Comparison of ENCODE assay signal across 11 mouse cellular contexts in genomic region chr11:77885246-77885575, GRCm38 (mm10). TPM values are rescaled to one million over a fixed set of nuclear protein-coding genes. Genes with fewer than 3 reads are reported as not detected.
A peak's percentile ranks its signal among the peaks of the same experiment; 100 is the strongest.
DNase-seq lines count a peak whose midpoint lies in the region; ATAC-seq lines count a peak whose summit lies in the region.
"Had no signal": no experiment of that assay in that cellular context is flagged by ENCODE, and none has a peak within 500 bp of the region (broad histone marks: within the 10 kb centered on the region; RNA-seq: fewer than 3 reads in every experiment).

No protein-coding gene starts in this region.

- peak overlapping the region; percentile 5 for H3K4me2 ChIP-seq in heart, embryonic 16.5 days (ENCODE audit: low read depth, low read length)
- peak overlapping the region; percentile 16 for H3K4me2 ChIP-seq in hindbrain, embryonic 12.5 days (replicated peaks)

- peaks cover 29% of the 10 kb centered on the region for H3K4me1 ChIP-seq in heart, embryonic 16.5 days (ENCODE audit: control insufficient read depth, insufficient read depth, low read length)
- H3K4me1 ChIP-seq in hindbrain, embryonic 12.5 days, result peaks cover 46% of the 10 kb centered on the region

- 47% methylated on average over 8 of the region's 8 CpGs for WGBS in heart, embryonic 16.5 days
- 32% methylated on average over 8 of the region's 8 CpGs for WGBS in hindbrain, embryonic 12.5 days

- H3K27me3 ChIP-seq in heart, embryonic 16.5 days (ENCODE audit: control insufficient read depth, insufficient read depth, low read length), result no peaks in the 10 kb centered on the region
- peaks cover 30% of the 10 kb centered on the region for H3K27me3 ChIP-seq in hindbrain, embryonic 12.5 days
- H3K27me3 ChIP-seq: CH12.LX had no signal

- H3K36me3 ChIP-seq in heart, embryonic 16.5 days (ENCODE audit: control insufficient read depth, insufficient read depth), result no peaks in the 10 kb centered on the region
- H3K36me3 ChIP-seq in hindbrain, embryonic 12.5 days, result no peaks in the 10 kb centered on the region

- H3K4me3 ChIP-seq in heart, embryonic 16.5 days (ENCODE audit: low read length), result no peak overlapping the region
- no peak overlapping the region for H3K4me3 ChIP-seq in hindbrain, embryonic 12.5 days
- H3K4me3 ChIP-seq: erythroblast, embryonic 14.5 days had no signal

- peak overlapping the region; percentile 33; the same call in 1 of the 2 replicates for H3K9ac ChIP-seq in heart, embryonic 16.5 days (ENCODE audit: low read length)
- H3K9ac ChIP-seq in hindbrain, embryonic 12.5 days, result peak overlapping the region; percentile 35; the same call in 1 of the 2 replicates

- peak overlapping the region; percentile 81 for H3K27ac ChIP-seq in heart, embryonic 16.5 days (ENCODE audit: low read length)
- H3K27ac ChIP-seq in hindbrain, embryonic 12.5 days, result peak overlapping the region; percentile 87

- no peaks in the 10 kb centered on the region for H3K9me3 ChIP-seq in heart, embryonic 16.5 days (replicated peaks; ENCODE audit: control insufficient read depth, low read length)
- H3K9me3 ChIP-seq in hindbrain, embryonic 12.5 days (replicated peaks), result no peaks in the 10 kb centered on the region

- no peak for DNase-seq in heart, adult 11 months
- peak; percentile 74 for DNase-seq in embryo, embryonic 11 days
- DNase-seq in neural tube, embryonic 10.5 days (ENCODE audit: extremely low spot score, low spot score), result peak; percentile 64
- no peak for DNase-seq in adrenal gland, postnatal 25 days
- DNase-seq in right cerebral cortex, postnatal 14 days, result no peak
- DNase-seq: heart, adult 18-20 months; lung, adult 18-20 months had no signal

- ATAC-seq in heart, embryonic 16.5 days (replicated peaks; ENCODE audit: extremely low read depth, insufficient read depth, low FRiP score), result 0 out of 2 replicates have a peak, but pooled peaks have one; percentile 24
- peak; percentile 82 for ATAC-seq in hindbrain, embryonic 12.5 days (ENCODE audit: low FRiP score)

RNA-seq across cellular contexts. Expression of gene Pipox, which starts 8.7 kb away (rescaled TPM):
- 2.9 TPM in 2 replicates for polyA plus RNA-seq in heart, embryonic 16.5 days (2015; fragmentation: Nextera tagmentation; extraction: Ambion mirVana)
- polyA plus RNA-seq in hindbrain, embryonic 12.5 days (2016; fragmentation: Nextera tagmentation; extraction: Ambion mirVana), result 5.0 and 7.1 TPM in 2 replicates
- total RNA-seq in adrenal gland, postnatal 25 days (2021), result 3.8 and 4.6 TPM in 2 replicates
- polyA plus RNA-seq: erythroblast, embryonic 14.5 days had no signal

RNA-seq across cellular contexts. Expression of gene Sez6, which starts 45.4 kb away (rescaled TPM):
- 0.04 and 0.19 TPM in 2 replicates for polyA plus RNA-seq in heart, embryonic 16.5 days (2015; fragmentation: Nextera tagmentation; extraction: Ambion mirVana)
- 47.3 and 48.7 TPM in 2 replicates for polyA plus RNA-seq in hindbrain, embryonic 12.5 days (2016; fragmentation: Nextera tagmentation; extraction: Ambion mirVana)
- total RNA-seq in adrenal gland, postnatal 25 days (2021), result 2.0 and 2.7 TPM in 2 replicates
- polyA plus RNA-seq: erythroblast, embryonic 14.5 days had no signal

Comparison
In these comparisons a context has a peak if more than half of its experiments do, and no peak if none do; other contexts are left out.
1. DNase-seq: peak in embryo, embryonic 11 days (single experiment) and neural tube, embryonic 10.5 days (single experiment); none in heart, adult 11 months (single experiment), adrenal gland, postnatal 25 days (single experiment) and right cerebral cortex, postnatal 14 days (single experiment).
2. RNA of gene Sez6, which starts 45.4 kb away (polyA plus RNA-seq): 47.3 to 48.7 TPM in hindbrain, embryonic 12.5 days; 0.04 to 0.19 TPM in heart, embryonic 16.5 days; every median in the first group is over 10 times any median in the second.